Mouse (Mus musculus): ENCODE results near the gene Gm44790.

Gene Gm44790

DNA sequence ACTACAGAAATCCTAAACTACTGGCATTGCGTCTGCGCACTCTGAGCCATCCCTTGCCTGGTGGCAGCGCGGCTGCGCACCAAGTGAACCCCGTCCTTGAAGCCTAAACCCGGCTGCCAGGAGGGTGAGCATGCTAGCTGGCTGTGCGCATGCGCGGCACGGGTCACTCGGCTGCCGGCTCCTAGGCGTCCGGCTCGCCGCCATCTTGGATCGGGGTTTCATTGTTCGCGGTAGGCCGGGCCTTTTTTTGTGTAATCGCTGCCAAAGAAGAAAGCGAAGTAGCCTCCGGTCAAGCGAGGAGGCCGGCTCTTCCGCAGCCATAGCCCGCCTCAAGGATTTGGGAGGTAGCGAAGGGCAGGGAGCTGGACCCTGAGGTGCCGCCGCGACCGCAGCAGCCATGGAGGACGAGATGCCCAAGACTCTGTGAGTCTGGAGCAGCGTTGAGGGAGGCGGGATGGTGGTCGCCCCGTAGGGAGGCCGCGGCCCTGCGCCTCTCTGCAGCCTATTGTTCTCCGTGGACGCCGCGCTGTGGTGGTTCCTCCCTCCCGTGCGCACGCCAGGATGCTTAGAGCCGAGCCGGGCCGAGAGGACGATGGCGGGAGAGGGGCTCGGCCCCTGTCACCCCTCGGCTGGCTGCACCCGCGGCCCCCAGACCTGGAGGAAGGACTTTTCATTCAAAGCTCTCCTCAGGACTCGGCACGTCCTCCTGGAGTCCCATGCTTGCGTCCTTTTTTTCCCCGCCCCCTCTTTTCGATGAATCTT is 22.2 kb upstream of the Gm44790 start, which contains the start of gene Tia1:
Tia1 (plus strand) TSS at position 120 of the 762 bp plus-strand sequence.
- peak; percentile 99 for DNase-seq (ENCODE audit: low read depth, low spot score)

DNA sequence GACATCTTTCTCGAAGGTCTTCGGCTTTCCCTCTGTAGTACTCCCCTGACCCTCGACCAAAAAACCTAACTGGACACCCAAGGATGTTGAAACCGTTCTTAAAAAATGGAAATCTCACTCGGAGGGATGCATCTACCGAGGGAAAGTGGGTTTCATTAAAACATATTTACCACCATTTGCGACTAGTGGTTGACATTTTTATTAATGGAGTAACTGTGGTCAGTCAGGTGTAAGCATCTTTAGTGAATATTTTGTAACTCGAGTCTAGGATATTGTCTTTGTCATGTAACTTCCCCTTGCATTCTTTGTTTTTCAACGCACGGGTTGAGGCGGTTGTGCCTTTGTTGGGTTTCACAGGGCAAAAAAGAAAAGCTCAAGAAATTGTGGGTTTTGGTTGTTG is 21.5 kb upstream of the Gm44790 start:
- DNase-seq (ENCODE audit: low read depth, low spot score), result no peak

DNA sequence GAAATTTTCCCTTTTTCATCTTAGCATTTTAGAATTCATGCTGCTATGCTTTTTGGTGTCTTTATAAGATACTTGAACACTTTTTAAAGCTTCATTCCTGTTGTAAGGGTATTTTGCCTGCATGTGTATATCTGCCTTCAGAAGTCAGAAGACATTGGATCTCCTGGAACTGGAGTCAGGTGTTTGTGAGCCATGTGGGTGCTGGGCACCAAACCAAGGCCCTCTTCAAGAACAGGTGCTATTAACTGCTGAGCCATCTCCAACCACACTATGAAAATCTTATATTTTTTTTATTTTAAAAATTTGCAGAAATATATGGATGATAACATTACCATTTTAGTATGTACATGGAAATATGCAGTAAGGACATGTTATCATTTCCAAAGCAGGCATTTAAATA is 20.2 kb upstream of the Gm44790 start:
- DNase-seq (ENCODE audit: low read depth, low spot score), result peak; percentile 66

DNA sequence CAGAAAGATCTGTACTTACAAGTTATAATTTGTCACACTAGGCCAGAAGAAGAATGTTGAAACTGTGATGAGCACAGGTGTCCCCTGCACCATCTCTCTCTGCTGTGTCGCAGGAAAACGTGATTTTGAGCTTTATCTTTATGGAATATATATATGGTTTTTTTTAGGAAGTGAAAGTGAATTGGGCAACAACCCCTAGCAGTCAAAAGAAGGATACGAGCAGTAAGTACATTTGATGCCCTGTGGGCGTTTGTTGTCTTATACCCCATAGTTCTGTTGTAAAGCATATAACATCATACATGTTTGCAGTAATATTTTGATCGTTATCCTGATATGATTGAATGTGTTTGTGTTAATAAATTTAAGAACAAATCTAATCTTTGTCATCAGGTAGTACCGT is 7.7 kb upstream of the Gm44790 start:
- no peak for DNase-seq (ENCODE audit: low read depth, low spot score)

DNA sequence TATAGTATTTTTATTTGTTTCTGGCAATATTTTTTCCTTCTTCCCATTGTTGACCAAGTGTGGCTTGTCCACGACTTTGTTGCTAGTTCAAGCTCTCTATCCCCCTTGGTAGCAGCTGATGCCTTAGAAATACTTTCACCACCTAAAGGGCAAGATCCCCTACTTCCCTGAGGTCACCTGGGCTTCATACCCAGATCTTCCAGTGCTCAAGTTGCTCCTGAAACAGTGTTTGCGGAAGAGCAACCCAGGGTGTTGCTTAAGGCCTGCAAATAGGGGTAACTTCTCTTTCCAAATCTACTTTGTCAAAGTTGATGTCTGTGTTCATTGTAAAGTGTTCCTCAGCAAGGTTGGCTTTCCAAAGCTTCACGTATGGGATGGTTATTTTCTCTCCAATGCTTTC is 7.2 kb upstream of the Gm44790 start:
- no peak for DNase-seq (ENCODE audit: low read depth, low spot score)

DNA sequence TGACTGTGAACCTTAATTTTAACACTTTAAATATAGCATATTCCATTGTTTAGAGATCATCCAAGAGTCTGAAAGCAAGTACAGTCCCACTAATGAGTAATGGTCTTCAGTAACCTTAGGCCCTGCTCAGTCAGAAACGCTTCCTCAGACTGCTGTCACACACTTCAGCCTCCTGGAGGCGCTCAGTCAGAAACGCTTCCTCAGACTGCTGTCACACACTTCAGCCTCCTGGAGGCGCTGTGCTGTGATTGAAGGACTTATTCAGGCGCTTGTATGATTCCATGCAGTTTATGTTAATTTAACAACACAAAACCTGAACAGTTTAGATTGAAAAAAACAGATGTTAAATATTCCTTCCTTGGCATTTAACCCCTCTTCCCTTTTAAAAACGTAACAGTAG is 6.0 kb upstream of the Gm44790 start:
- DNase-seq (ENCODE audit: low read depth, low spot score), result no peak

DNA sequence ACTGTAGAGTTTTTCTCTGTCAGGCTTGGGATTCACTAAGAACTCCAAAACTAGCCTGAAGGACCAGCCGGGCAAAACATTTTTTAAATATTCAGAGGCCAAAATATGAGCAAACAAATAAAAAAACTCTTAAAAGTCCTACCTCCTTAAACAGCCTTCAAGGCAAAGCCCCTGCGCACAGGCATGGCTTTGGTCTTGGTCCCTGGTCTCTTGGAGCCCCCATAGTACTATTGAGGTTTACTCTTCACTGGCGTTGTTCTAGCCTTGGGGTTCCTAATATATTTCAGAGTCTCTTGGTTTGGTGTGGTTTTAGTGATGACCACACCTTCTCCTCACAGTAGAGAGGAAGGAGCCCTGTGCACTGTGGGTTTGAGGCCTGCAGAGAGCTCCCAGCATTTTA is 5.1 kb downstream of the Gm44790 start:
- no peak for DNase-seq (ENCODE audit: low read depth, low spot score)

DNA sequence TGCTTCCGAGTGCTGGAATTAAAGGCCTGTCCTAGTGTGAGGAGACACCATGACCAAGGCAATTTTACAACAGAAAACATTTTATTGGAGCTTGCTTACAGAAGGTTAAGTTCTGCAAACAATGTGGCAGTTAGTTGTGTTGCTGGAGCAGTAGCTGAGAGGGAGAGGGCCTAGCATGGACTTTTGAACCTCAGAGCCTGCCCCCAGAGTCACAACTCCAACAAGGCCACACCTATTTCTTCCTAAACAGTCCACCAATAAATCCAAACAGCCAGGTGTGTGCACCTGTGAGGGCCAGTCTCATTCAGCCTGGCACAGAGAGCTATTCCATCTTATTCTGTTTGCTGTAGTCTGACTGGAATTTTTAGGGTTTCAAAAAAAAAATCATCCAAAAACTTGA is 7.2 kb downstream of the Gm44790 start:
- DNase-seq (ENCODE audit: low read depth, low spot score), result no peak

DNA sequence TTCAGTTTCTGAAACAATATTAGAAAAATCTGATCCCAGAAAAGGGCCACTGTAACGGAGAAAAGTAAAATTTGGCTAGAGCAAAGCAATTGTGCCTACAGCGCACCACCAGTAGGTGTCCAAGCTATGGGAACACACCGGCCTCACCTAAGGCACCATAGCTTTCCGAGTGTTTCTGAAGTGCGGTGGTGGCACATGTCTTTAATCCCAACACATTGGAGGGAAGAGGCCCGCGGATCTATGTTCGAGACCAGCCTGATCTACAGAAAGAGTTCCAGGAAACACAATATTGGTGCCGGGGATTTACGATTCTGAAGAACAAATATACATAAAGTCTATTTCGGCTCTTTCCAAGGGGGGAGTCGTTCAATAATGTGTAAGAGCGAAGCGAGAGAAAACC is 11.3 kb downstream of the Gm44790 start:
- DNase-seq (ENCODE audit: low read depth, low spot score), result peak; percentile 36

DNA sequence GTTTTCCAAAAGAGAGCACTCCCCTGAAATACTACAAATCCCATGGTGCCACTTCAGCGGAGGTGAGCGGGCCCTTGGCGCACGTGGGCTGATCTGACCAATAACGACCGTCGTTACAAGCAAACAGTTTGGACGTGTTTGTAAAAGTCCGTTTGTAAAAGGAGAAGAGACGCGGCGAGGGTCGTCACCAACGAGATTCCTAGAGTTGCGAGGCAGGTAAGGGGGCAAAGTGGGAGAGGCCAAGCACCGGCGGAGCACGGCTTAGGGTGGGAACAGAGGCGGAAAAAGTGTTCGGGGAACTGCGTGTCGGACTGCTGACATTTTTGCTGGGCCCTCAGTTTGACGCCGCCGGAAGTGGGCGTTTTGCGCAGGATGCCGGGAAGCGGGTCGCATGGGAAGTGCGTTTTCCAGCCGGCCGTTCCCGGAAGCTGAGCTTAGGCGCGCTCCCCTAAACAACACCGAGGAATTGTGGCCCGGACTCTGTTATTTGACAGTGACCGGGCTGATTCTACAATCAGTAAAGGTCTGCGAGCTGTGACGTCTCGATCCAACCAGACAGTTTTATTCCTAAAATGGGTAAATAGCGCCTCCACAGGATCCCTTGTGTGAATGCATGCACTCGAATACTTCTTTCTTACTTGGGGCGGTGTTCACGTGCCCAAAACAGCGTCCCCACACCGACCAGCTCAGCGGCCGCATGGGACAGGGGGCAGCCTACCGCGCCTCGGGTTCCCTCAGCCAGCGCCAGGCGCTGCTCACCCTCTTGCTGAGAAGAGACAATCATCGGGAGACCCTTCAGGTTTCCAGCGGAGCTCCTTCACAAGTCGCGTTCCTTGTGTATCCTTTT is 12.0 kb downstream of the Gm44790 start, which contains the start of gene C87436:
C87436 (plus strand) TSS at position 103 of the 847 bp plus-strand sequence.
- peak; percentile 94 for DNase-seq (ENCODE audit: low read depth, low spot score)

DNA sequence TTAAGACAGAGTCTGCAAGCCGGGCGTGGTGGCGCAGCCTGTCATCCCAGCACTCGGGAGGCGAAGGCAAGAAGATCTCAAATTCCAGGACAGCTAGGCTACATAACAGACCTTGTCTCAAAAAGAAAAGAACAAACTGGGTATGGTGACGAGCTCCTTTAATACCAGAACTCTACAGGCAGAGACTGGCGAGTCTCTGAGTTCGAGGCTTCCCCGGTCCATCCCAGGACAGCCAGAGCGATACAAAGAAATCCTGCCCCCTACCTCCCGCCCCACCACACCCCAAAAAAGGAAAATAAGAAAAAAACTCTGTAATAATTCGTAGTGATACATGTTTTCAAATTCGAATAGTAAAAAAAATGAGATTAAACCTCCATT is 12.7 kb downstream of the Gm44790 start:
- DNase-seq (ENCODE audit: low read depth, low spot score), result no peak

DNA sequence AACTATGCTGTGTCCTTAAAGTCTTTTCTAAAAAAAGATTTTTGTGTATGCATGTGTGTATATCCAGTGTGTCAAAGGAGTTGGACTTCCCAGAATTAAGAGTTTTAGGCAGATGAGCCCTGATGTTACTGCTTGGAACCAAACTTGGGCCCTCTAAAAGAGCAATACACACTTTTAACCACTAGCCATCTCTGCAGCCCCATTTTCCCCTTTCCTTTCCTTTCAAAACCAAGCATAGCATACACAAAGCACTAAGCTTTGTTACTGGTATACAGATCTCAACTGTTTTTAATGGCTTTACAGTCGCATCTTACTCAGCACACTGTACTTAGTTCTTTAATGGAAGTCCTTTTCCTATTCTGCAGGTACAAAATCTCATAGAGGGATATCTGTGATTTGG is 13.1 kb downstream of the Gm44790 start:
- DNase-seq (ENCODE audit: low read depth, low spot score), result no peak

DNA sequence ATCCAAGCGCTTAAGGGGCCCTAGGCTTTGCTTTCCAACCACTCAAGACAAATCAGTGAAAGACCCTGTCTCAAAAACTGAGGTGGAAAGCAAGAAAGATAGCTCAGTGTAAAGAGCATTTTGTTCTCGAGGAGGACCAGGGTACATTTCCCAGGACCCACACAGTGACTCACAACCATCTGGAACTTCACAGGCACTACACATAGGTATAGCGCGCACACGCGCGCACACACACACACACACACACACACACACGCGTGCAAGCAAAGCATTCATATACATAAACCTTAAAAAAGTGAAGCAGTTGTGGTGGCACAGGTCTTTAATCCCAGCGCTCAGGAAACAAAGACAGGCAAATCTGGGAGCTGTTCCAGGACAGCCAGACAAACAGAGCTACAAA is 15.1 kb downstream of the Gm44790 start:
- no peak for DNase-seq (ENCODE audit: low read depth, low spot score)

DNA sequence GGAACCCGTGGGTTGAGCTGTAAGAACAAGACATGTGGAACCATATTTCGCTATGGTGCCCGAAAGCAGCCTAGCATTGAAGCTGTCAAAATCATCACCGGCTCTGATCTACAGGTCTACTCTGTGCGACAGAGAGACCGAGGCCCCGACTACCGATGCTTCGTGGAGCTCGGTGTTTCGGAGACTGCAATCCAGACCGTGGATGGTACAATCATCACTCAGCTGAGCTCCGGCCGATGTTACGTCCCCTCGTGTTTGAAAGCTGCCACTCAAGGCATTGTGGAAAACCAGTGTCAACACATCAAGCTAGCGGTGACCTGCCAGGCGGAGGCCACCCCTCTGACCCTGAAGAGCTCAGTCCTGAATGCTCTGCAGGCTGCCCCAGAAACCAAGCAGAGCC is 19.1 kb downstream of the Gm44790 start:
- no peak for DNase-seq (ENCODE audit: low read depth, low spot score)

DNA sequence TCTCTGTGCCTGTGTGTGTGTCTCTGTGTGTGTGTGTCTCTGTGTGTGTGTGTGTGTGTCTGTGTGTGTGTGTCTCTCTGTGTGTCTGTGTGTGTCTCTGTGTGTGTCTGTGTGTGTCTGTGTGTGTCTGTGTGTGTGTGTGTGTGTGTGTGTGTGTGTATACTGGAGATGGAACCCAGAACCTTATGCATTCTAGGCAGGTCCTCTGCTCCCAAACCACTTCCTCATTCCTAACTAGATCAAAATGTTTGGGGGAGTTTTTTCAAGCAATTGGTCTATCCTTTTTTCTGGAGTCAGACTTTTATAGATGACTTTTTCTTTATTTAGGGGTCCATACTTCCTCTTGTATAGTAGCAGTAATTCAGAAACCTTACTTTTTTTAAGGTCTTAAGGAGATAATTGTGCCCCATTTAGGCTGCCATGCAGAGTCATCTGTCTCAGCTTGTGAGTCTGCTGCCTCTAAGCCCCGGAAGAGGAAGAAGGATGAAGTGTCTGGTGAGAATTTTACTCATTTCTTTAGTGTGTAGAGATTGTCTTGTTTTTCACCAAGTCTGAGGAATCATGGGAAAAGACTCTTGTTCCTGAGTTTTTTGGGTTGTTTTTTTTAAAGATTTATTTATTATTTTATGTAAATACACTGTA is 20.6 kb downstream of the Gm44790 start:
- no peak for DNase-seq (ENCODE audit: low read depth, low spot score)

DNA sequence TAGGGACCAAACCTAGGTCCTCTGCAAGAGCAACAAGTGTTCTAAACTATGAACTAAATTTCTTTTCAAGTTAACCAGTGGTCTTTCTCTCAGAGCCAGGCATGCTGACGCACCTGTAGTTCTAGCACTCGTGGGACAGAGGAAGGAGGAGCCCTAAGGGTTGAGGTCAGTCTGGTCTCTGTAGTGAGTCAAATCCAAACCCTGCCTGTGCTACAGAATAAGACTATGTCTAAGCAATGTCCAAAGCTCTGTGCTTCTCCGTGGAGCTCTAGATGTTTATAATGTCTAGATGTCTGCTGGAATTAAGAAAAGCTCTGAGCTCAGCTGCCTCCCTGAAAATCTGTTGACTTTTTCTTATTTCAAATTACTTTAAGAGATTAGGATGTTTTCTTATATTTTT is 30.3 kb downstream of the Gm44790 start:
- no peak for DNase-seq (ENCODE audit: low read depth, low spot score)

DNA sequence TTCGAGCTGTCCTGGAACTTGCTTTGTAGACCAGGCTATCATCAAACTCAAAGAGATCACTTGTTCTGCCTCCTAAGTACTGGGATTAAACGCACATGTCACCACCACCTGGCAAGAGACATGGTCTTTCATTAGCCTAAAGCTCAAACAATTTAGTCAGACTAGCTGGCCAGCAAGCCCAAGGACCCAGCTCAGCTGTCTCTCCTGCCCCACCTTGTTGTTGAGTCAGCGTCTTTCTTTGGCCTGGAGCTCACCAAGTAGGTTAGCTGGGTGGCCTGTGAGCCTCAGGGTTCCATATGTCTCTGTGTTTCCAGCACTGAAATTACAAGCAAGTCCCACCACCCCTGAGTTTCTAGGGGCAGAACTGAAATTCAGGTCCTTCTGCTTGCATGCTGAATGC is 36.6 kb downstream of the Gm44790 start:
- no peak for DNase-seq (ENCODE audit: low read depth, low spot score)

DNA sequence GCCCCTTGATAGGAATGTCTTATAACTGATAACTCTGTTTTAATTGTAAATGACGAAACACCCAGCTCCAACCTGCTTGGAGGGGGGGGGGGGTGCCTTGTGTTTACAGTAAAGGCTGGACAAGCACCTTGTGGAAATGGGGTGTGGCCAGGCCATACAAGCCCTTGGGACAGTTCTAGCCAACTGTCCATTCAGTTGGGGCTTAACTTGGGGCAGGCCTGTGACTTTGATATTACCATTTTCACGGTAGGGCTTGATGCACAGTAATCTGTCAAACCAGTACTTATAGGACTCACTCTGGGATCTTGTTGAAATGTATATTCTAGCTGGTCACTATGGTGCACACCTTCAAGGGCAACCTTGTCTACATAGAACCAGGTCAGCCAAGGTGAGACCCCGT is 44.9 kb downstream of the Gm44790 start:
- DNase-seq (ENCODE audit: low read depth, low spot score), result no peak

DNA sequence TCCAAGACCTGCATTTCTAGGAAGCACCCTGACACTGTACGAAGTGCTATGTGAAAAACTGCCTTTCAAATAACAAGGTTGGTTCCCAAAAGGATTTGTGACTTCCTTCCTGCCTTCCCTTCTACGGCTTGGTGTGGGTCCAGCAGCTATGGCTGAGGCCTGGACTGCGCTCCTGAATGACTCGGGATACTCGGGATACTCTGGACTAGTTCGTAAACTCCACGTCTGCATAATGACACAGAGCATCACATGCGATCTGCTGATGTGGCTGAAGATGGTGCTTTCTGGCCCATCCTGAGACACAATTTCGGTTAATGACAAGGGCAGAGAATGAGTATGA is 45.3 kb downstream of the Gm44790 start:
- no peak for DNase-seq (ENCODE audit: low read depth, low spot score)

DNA sequence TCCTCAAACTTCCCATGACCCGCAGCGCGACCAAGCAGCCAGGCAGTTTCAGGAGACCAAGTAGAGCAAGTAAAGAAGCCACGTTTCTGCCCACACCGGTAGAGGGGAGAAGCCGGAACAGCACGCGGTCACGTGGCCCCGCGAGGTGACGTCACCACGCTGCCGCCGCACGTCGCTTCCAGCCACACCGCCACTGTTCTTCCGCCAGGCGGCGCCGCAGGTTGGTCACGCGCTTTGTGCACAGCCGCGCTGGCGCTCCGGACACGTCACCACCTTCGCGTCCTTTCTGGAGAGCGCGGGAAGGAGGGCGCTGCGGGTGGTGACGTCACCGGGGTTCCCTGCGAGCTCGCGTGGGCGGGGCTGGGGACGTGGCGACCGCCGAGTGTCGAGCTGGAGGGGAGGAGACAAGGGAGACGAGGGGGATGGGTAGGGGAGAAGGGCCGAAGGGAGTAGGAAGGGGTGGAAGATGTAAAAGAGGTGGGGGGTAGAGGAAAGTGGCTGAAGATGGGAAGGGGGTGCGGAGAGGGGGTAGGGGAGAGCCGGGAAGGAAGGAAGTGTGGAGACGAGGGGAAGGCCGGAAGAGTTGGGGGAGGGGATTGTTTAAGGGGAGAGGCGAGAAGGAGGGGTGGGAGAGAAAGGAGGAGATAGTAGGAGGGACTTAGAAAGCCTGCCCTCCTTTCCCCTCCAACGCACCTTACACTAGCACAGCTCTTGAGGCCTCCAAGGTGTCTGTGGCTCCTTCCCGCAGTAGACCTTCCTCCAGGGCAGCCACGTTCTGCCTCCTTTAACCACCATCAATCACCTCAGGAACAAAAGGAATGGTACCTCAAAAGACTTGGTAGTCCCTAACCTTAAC is 45.9 kb downstream of the Gm44790 start:
- peak; percentile 100 for DNase-seq (ENCODE audit: low read depth, low spot score)

DNA sequence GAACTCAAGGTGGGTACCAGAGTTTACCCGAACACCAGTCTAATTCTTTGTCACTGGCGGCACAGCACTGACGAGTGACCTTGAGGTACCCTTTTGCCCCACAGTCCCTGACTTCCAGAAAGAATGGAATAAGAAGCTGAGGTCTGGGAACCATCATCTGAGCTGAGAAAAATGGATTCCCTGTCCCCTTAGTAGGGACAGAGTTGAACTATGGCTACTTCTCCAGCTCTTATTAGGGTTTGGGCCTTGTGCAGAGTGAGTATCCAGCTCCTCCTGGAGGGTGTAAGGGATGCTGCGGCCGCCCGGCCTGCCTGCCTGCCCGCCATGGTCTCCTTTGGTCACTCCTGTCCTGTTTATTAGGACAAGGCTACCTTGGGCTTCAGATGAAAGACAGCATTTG is 46.6 kb downstream of the Gm44790 start:
- no peak for DNase-seq (ENCODE audit: low read depth, low spot score)

DNA sequence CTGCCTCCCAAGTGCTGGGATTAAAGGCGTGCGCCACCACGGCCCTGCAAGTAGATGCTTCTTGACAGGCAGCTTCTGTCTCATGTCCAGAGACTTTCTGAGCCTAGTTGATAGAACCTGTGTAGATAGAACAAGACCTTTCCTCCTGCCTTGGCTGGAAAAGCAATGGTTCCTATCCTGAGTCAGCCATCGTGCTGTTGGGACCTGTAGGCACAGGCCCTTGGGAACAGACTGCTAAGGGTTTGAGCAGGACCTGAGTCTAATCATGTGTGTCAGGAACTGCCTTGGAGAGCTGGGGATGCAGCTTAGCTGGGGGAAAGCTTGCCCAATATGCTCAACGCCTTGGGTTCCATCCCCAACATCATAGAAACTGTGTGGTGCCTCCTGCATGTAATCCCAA is 47.6 kb downstream of the Gm44790 start:
- no peak for DNase-seq (ENCODE audit: low read depth, low spot score)
